Mouse (Mus musculus) ES-CJ7 (cell line): Measurements from ENCODE around the gene Naxe.

Experiments used
- DNase-seq: peaks from one replicate; pipeline ENCODE4 v3.0.0; 2011; ENCODE audit warnings: low read depth, low spot score

Naxe gene

GRCm38 (mm10) chr3:88057902-88058696, at the start of gene Naxe:
Gene Naxe, minus strand, starts transcription at chr3:88058495.
- peak; percentile 96 for DNase-seq

GRCm38 (mm10) chr3:88106126-88106525, 47.8 kb upstream of the Naxe start:
- DNase-seq: peak; percentile 46

- DNase-seq: no peak
Observed at GRCm38 (mm10) chr3:88102611-88103010, 44.3 kb upstream of the Naxe start.

GRCm38 (mm10) chr3:88102196-88102595, 43.9 kb upstream of the Naxe start:
- no peak for DNase-seq

GRCm38 (mm10) chr3:88101736-88102135, 43.4 kb upstream of the Naxe start:
- no peak for DNase-seq

GRCm38 (mm10) chr3:88100251-88100650, 42.0 kb upstream of the Naxe start:
- DNase-seq: no peak

GRCm38 (mm10) chr3:88097666-88098065, 39.4 kb upstream of the Naxe start:
- no peak for DNase-seq

GRCm38 (mm10) chr3:88094126-88094525, 35.8 kb upstream of the Naxe start:
- DNase-seq: no peak

- no peak for DNase-seq
Observed at GRCm38 (mm10) chr3:88090616-88091015, 32.3 kb upstream of the Naxe start.

GRCm38 (mm10) chr3:88090106-88090505, 31.8 kb upstream of the Naxe start:
- no peak for DNase-seq

- DNase-seq: peak; percentile 53
Observed at GRCm38 (mm10) chr3:88087688-88088087, 29.4 kb upstream of the Naxe start.

GRCm38 (mm10) chr3:88085459-88085858, 27.2 kb upstream of the Naxe start:
- no peak for DNase-seq

GRCm38 (mm10) chr3:88084001-88084400, 25.7 kb upstream of the Naxe start:
- peak; percentile 22 for DNase-seq

GRCm38 (mm10) chr3:88082663-88083062, 24.4 kb upstream of the Naxe start:
- DNase-seq: no peak

- DNase-seq: peak; percentile 63
Observed at GRCm38 (mm10) chr3:88082224-88082618, 23.9 kb upstream of the Naxe start.

GRCm38 (mm10) chr3:88081345-88082223, 23.3 kb upstream of the Naxe start, which contains the start of gene Iqgap3:
Gene Iqgap3, plus strand, starts transcription at chr3:88081971.
- peak; percentile 84 for DNase-seq

- no peak for DNase-seq
Observed at GRCm38 (mm10) chr3:88078204-88078603, 19.9 kb upstream of the Naxe start, which contains the start of gene Ttc24. Gene Ttc24, minus strand, starts transcription at chr3:88078304.

GRCm38 (mm10) chr3:88077441-88077840, 19.1 kb upstream of the Naxe start:
- peak; percentile 19 for DNase-seq

- no peak for DNase-seq
Observed at GRCm38 (mm10) chr3:88074766-88075165, 16.5 kb upstream of the Naxe start.

GRCm38 (mm10) chr3:88074351-88074750, 16.1 kb upstream of the Naxe start:
- DNase-seq: no peak

GRCm38 (mm10) chr3:88073631-88074030, 15.3 kb upstream of the Naxe start:
- DNase-seq: no peak

GRCm38 (mm10) chr3:88071783-88072182, 13.5 kb upstream of the Naxe start:
- peak; percentile 75 for DNase-seq
